Mouse (Mus musculus) kidney, embryonic 14.5 days (tissue): ENCODE measurements around the gene Gm21969. TPM values are rescaled to one million over a fixed set of nuclear protein-coding genes. Genes with fewer than 3 reads are reported as not detected.

Experiments
- ATAC-seq: fragments of 200-750 bp; cut with Nextera tagmentation; 2 replicates; pipeline ENCODE4 v1.8.0; 2017; ENCODE audit warnings: moderate number of reproducible peaks, mild to moderate bottlenecking, moderate TSS enrichment, moderate library complexity; ENCODE audit not compliant: low FRiP score, low TSS enrichment
- H3K27ac ChIP-seq: fragments of 300-500 bp; sonication (generic); 2 replicates; pipeline ENCODE4 v1.5.1; 2014; ENCODE audit warnings: low read depth, mild to moderate bottlenecking, low read length, moderate library complexity, mixed read lengths
- H3K27me3 ChIP-seq: fragments of 300-500 bp; sonication (generic); 2 replicates; pipeline ENCODE4 v1.6.1; 2014; ENCODE audit warnings: mild to moderate bottlenecking, low read length; ENCODE audit not compliant: control insufficient read depth, insufficient read depth
- H3K36me3 ChIP-seq: fragments of 300-500 bp; sonication (generic); 2 replicates; pipeline ENCODE4 v1.6.1; 2014; ENCODE audit warnings: low read length, mixed read lengths; ENCODE audit not compliant: control insufficient read depth, insufficient read depth
- H3K4me1 ChIP-seq: fragments of 300-500 bp; sonication (generic); 2 replicates; pipeline ENCODE4 v1.6.1; 2014; ENCODE audit warnings: low read length, mixed read lengths; ENCODE audit not compliant: control insufficient read depth, insufficient read depth
- H3K4me2 ChIP-seq: fragments of 300-500 bp; sonication (generic); replicated peaks from 2 replicates; pipeline ENCODE4 v1.6.1; 2014; ENCODE audit warnings: low read depth, mild to moderate bottlenecking, low read length
- H3K4me3 ChIP-seq: fragments of 300-500 bp; sonication (generic); 2 replicates; pipeline ENCODE4 v1.5.1; 2014; ENCODE audit warnings: mild to moderate bottlenecking, low read length
- H3K9ac ChIP-seq: fragments of 300-500 bp; sonication (generic); 2 replicates; pipeline ENCODE4 v1.6.1; 2014; ENCODE audit warnings: low read depth, mild to moderate bottlenecking, low read length, moderate library complexity
- H3K9me3 ChIP-seq: fragments of 300-500 bp; sonication (generic); 2 replicates; pipeline ENCODE4 v1.6.1; 2016; ENCODE audit warnings: low read length; ENCODE audit not compliant: control insufficient read depth
- WGBS: fragments of 180-500 bp; shearing (Covaris S2); extraction: QIAGEN DNeasy Blood & Tissue Kit; methylation state at CpG from one replicate; pipeline ENCODE4 v1.1.7; 2014; 5-methylcytosine and 5-hydroxymethylcytosine counted together
- polyA plus RNA-seq: library from polyadenylated mRNA; unstranded; fragments of >200 nt; fragmentation: Nextera tagmentation; extraction: Ambion mirVana; gene quantifications from 2 replicates; pipeline ENCODE4 v1.2.1, GENCODE M21; 2014

Gm21969 gene
- polyA plus RNA-seq, 1 experiment from 2014 or later, result not detected

DNA sequence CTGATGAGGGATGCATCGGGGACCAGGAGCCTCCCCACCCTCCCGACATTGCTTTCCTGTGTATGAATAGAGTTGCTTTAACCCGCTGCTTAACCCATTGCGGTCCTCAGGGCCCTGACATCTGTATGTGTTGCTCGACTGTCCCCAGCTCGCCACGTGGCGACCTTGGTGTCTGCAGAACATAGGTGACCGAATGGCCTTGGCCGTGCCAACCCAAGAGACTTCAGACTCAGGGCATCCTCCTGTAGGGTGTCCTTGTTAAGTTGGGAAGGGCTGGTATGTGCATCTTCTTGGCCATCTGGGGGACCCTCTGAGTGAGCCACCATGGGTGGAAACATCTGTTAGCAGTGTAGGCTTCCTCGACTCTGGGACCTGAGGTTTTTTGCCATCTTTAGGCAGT lies 2.2 kb downstream of the Gm21969 start:
- H3K4me1 ChIP-seq, result peaks cover 23% of the 10 kb centered on the region
- H3K4me3 ChIP-seq, result no peak overlapping the region
- no peak overlapping the region for H3K9ac ChIP-seq
- no peak overlapping the region for H3K27ac ChIP-seq
- H3K36me3 ChIP-seq, result peaks cover 42% of the 10 kb centered on the region
- WGBS, result 82% methylated on average over 11 of the region's 11 CpGs
- no peak for ATAC-seq
- H3K9me3 ChIP-seq, result no peaks in the 10 kb centered on the region
- no peaks in the 10 kb centered on the region for H3K27me3 ChIP-seq
- H3K4me2 ChIP-seq, result no peak overlapping the region

DNA sequence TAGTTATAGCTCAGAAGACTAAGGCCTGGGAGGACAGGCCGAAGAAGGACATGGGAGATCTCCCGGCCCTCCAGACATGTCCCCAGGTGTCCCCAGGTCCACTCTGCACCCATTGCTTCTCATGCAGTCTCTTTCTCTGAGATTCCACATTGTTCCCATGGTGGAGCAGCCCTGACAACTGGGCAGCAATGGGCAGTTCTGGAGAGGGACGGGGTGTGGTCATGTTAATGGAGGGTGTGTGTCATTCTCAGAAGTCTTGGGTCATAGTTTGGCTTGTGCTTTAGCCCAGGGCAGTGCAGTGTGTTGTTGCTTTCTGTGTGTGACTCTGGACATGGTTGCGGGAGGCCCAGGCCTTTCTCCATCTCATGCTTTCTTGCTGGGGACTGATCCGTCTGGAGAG lies 3.7 kb downstream of the Gm21969 start:
- no peak for ATAC-seq
- Histone ChIP-seq H3K9me3 (no peaks in the 10 kb centered on the region), H3K4me2 (no peak overlapping the region), H3K4me3 (no peak overlapping the region), H3K4me1 (peaks cover 14% of the 10 kb centered on the region), H3K36me3 (peaks cover 42% of the 10 kb centered on the region), H3K27me3 (no peaks in the 10 kb centered on the region), H3K9ac (no peak overlapping the region), H3K27ac (no peak overlapping the region)
- 93% methylated on average over 5 of the region's 5 CpGs for WGBS

- no peaks in the 10 kb centered on the region for H3K27me3 ChIP-seq
- no peak overlapping the region for H3K4me2 ChIP-seq
- peaks cover 53% of the 10 kb centered on the region for H3K36me3 ChIP-seq
- no peaks in the 10 kb centered on the region for H3K9me3 ChIP-seq
- 0 out of 2 replicates have a peak, but pooled peaks cover 3% of the 10 kb centered on the region for H3K4me1 ChIP-seq
- ATAC-seq, result no peak
- H3K9ac ChIP-seq, result no peak overlapping the region
- WGBS, result 64% methylated on average over 4 of the region's 4 CpGs
- no peak overlapping the region for H3K27ac ChIP-seq
- no peak overlapping the region for H3K4me3 ChIP-seq
Measured at GRCm38 (mm10) chr4:139608975-139609374, 6.0 kb downstream of the Gm21969 start.

- H3K4me3 ChIP-seq, result no peak overlapping the region
- no peak overlapping the region for H3K9ac ChIP-seq
- H3K4me2 ChIP-seq, result no peak overlapping the region
- no peak overlapping the region; the same call in 1 of the 2 replicates for H3K27ac ChIP-seq
- ATAC-seq, result peak; percentile 33; the same call in 1 of the 2 replicates
- 64% methylated on average over 6 of the region's 6 CpGs for WGBS
- H3K36me3 ChIP-seq, result peaks cover 54% of the 10 kb centered on the region
- no peaks in the 10 kb centered on the region for H3K27me3 ChIP-seq
- H3K9me3 ChIP-seq, result no peaks in the 10 kb centered on the region
- 0 out of 2 replicates have a peak, but pooled peaks cover 6% of the 10 kb centered on the region for H3K4me1 ChIP-seq
Measured at GRCm38 (mm10) chr4:139610954-139611353, 8.0 kb downstream of the Gm21969 start.

DNA sequence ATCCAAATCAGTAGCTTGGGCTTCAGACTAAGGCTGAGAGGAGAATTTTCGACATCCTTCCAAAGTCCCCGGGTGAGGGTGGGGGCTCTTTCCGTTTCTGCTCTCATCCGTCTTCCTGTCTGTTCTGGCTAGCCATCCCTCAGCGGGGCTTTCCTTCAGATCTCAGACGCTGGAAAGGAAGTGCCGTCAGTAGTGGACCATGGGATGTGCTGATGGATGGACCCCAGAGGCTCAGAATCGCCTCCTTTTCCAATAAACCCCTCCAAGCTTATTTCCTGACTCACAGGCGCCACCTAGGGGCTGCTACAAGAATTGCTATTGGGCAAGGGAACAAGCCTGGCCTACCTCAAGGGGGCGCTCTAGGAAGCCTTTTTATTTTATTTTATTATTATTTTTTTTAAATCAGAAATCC lies 8.6 kb downstream of the Gm21969 start:
- Histone ChIP-seq H3K27me3 (no peaks in the 10 kb centered on the region), H3K27ac (no peak overlapping the region), H3K9ac (no peak overlapping the region), H3K4me3 (no peak overlapping the region), H3K4me2 (peak overlapping the region; percentile 33), H3K9me3 (no peaks in the 10 kb centered on the region), H3K4me1 (0 out of 2 replicates have a peak, but pooled peaks cover 6% of the 10 kb centered on the region), H3K36me3 (peaks cover 52% of the 10 kb centered on the region)
- WGBS, result 6% methylated on average over 10 of the region's 10 CpGs
- peak; percentile 87 for ATAC-seq

- Histone ChIP-seq H3K36me3 (peaks cover 34% of the 10 kb centered on the region), H3K4me3 (no peak overlapping the region), H3K4me2 (no peak overlapping the region), H3K9me3 (no peaks in the 10 kb centered on the region), H3K27ac (no peak overlapping the region), H3K27me3 (no peaks in the 10 kb centered on the region), H3K4me1 (0 out of 2 replicates have a peak, but pooled peaks cover 6% of the 10 kb centered on the region), H3K9ac (no peak overlapping the region)
- ATAC-seq, result no peak
- 94% methylated on average over 21 of the region's 21 CpGs for WGBS
Measured at GRCm38 (mm10) chr4:139614524-139615260, 11.7 kb downstream of the Gm21969 start.

DNA sequence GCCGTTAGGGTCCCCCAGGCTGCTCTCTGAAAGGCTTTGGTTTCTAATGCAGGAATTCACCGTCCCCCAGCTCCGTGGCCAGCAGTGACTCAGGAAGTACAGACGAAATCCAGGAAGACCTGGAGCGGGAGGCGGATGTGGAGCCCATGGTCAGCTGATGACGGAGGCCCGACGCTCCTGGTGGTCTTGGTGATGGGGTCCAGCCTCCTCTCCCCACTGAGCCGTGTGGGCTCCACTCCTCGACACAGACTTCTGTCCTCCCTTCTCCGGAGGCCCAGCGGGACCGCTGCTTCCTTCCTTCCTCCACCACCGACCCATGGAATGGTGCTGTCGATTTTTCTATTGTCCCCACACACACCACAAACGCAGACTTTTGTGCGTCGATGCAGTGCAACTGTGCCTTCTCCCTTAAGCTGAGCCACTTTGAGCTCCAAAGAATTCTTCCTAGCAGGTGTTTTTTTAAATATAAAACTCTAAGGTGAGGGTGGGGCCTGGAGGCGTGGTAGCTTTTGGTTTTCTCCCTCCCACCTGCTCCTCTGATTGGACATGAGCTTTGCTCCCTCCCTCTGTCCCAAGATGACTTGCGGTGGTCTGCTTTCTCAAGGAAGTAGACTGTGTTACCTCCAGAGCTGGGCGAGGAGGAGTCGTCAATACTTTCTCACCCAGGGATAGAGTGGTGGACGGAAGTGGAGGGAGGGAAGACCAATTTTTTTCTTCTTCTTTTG lies 13.5 kb downstream of the Gm21969 start:
- peaks cover 30% of the 10 kb centered on the region for H3K36me3 ChIP-seq
- peak overlapping the region; percentile 52 for H3K9ac ChIP-seq
- H3K4me2 ChIP-seq, result peak overlapping the region; percentile 49
- 16% methylated on average over 24 of the region's 24 CpGs for WGBS
- H3K4me1 ChIP-seq, result 0 out of 2 replicates have a peak, but pooled peaks cover 3% of the 10 kb centered on the region
- H3K27me3 ChIP-seq, result no peaks in the 10 kb centered on the region
- peak overlapping the region; percentile 72; the same call in 1 of the 2 replicates for H3K27ac ChIP-seq
- H3K9me3 ChIP-seq, result no peaks in the 10 kb centered on the region
- ATAC-seq, result peak; percentile 81
- peak overlapping the region; percentile 38 for H3K4me3 ChIP-seq

DNA sequence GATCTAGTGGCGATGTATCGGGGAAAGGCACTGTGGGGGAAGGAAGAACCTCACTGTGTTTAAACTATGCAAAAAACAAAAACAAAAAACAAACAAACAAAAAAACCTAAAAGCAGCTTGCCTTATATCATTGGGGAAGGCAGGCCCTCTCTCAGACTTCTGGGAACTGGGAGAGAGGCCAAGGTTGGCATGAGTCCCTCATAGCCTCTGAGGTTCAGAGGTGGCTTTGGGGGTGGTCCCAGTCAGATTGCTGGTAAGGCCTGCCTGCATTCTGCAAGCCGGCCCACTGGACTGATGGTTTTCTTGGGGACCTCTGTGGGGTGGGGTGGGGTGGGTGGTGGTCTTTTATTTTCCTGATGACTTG lies 14.0 kb downstream of the Gm21969 start:
- no peak for ATAC-seq
- Histone ChIP-seq H3K9me3 (no peaks in the 10 kb centered on the region), H3K27me3 (no peaks in the 10 kb centered on the region), H3K36me3 (peaks cover 30% of the 10 kb centered on the region), H3K4me3 (peak overlapping the region; percentile 38), H3K27ac (peak overlapping the region; percentile 53; the same call in 1 of the 2 replicates), H3K9ac (no peak overlapping the region), H3K4me1 (0 out of 2 replicates have a peak, but pooled peaks cover 7% of the 10 kb centered on the region), H3K4me2 (peak overlapping the region; percentile 49)
- WGBS, result 66% methylated on average over 3 of the region's 3 CpGs

- Histone ChIP-seq H3K9ac (no peak overlapping the region), H3K4me2 (no peak overlapping the region), H3K4me3 (no peak overlapping the region), H3K4me1 (peaks cover 23% of the 10 kb centered on the region), H3K36me3 (peaks cover 10% of the 10 kb centered on the region), H3K27ac (no peak overlapping the region), H3K27me3 (no peaks in the 10 kb centered on the region), H3K9me3 (no peaks in the 10 kb centered on the region)
- WGBS, result 68% methylated on average over 6 of the region's 6 CpGs
- no peak for ATAC-seq
Measured at GRCm38 (mm10) chr4:139619765-139620164, 16.8 kb downstream of the Gm21969 start.
